Mouse (Mus musculus): ENCODE measurements around the gene Zbtb48. TPM values are rescaled to one million over a fixed set of nuclear protein-coding genes. Genes with fewer than 3 reads are reported as not detected.

Zbtb48 gene
- polyA plus RNA-seq, 1 experiment from 2014 or later, result 16.6 TPM

DNA sequence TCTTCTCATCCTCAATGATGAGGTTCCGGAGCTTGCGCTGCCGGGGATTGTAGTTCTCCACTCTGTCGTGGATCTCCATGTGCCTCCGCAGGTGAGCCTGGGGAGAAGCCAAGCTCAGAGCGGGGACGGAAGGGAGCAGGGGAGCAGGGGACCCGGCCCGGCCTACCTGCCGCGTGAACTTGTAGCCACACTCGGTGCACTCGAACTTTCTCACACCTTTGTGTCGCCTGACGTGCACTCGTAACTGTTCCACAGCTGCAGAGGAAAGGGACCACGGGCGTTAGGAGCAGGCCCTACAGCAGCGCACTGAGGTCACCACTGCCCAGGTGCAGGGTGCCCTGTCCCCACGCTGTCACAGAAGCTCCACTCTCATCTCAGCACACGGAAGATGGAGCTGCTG is 7.4 kb downstream of the Zbtb48 start:
- no peak overlapping the region for H3K27ac ChIP-seq (ENCODE audit: low read length)

GRCm38 (mm10) chr4:152019073-152019472 is 8.4 kb downstream of the Zbtb48 start:
- WGBS, result 83% methylated on average over 6 of the region's 6 CpGs
- no peak overlapping the region for H3K9ac ChIP-seq (ENCODE audit: low read depth, low read length)
- H3K4me3 ChIP-seq (ENCODE audit: low read length), result no peak overlapping the region
- no peaks in the 10 kb centered on the region for H3K27me3 ChIP-seq (replicated peaks; ENCODE audit: control insufficient read depth, insufficient read depth, low read length)
- H3K4me1 ChIP-seq (ENCODE audit: control insufficient read depth, insufficient read depth, low read length), result no peaks in the 10 kb centered on the region
- no peak for ATAC-seq
- no peak overlapping the region for H3K27ac ChIP-seq (ENCODE audit: low read length)
- H3K9me3 ChIP-seq (ENCODE audit: control insufficient read depth, low read length), result no peaks in the 10 kb centered on the region
- H3K4me2 ChIP-seq (ENCODE audit: low read depth, low read length), result no peak overlapping the region
- H3K36me3 ChIP-seq (ENCODE audit: control insufficient read depth, insufficient read depth, low read length), result peaks cover 31% of the 10 kb centered on the region

More for the DNA sequence above, 7.4 kb downstream of the Zbtb48 start:
- Histone ChIP-seq H3K36me3 (ENCODE audit: control insufficient read depth, insufficient read depth, low read length) (peaks cover 29% of the 10 kb centered on the region), H3K4me1 (ENCODE audit: control insufficient read depth, insufficient read depth, low read length) (no peaks in the 10 kb centered on the region), H3K9me3 (ENCODE audit: control insufficient read depth, low read length) (no peaks in the 10 kb centered on the region), H3K9ac (ENCODE audit: low read depth, low read length) (no peak overlapping the region), H3K4me2 (ENCODE audit: low read depth, low read length) (no peak overlapping the region), H3K27me3 (replicated peaks; ENCODE audit: control insufficient read depth, insufficient read depth, low read length) (no peaks in the 10 kb centered on the region), H3K4me3 (ENCODE audit: low read length) (no peak overlapping the region)
- no peak for ATAC-seq
- 89% methylated on average over 21 of the region's 21 CpGs for WGBS

DNA sequence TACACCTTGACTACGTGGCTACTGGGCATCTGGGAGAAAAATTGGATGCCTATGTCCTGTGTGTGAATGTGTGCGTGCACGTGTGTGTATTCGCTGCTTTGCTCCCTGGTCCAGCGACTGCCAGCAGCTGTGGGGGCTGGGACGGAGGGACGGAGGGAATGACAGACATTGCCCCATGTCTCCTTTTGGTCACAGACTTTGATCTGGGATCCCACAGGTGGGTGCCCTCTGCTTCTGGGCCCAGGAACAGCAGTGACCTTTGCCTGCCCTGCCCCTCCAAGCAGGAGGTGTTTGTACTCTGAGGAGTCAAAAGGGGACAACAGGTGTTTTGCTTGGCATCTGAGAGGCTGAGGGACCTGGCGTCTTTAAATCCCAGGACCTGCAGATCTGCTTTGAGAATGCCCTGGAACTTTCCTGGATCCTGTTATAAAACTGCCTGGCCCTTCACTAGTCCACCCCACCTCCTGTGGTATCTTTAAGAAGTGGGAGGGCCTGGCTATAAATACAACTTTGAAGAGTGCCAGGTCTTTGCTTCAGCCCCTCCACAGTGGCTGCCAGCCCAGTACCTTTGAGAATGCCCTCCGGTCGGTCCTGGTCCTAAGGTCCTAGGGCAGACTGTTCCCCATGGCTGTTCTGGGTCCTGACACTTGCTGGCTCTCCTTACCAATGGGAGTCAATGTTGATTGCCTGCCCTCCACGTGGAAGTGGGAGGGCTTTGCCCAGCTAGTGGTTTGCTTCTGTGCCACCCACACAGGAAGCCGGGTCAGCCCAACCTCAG is 14.2 kb downstream of the Zbtb48 start:
- Histone ChIP-seq H3K27me3 (replicated peaks; ENCODE audit: control insufficient read depth, insufficient read depth, low read length) (no peaks in the 10 kb centered on the region), H3K4me2 (ENCODE audit: low read depth, low read length) (no peak overlapping the region), H3K9ac (ENCODE audit: low read depth, low read length) (no peak overlapping the region), H3K9me3 (ENCODE audit: control insufficient read depth, low read length) (no peaks in the 10 kb centered on the region), H3K36me3 (ENCODE audit: control insufficient read depth, insufficient read depth, low read length) (peaks cover 9% of the 10 kb centered on the region; the same call in 1 of the 2 replicates), H3K4me3 (ENCODE audit: low read length) (no peak overlapping the region), H3K27ac (ENCODE audit: low read length) (no peak overlapping the region), H3K4me1 (ENCODE audit: control insufficient read depth, insufficient read depth, low read length) (peaks cover 27% of the 10 kb centered on the region)
- ATAC-seq, result no peak
- 84% methylated on average over 12 of the region's 12 CpGs for WGBS

DNA sequence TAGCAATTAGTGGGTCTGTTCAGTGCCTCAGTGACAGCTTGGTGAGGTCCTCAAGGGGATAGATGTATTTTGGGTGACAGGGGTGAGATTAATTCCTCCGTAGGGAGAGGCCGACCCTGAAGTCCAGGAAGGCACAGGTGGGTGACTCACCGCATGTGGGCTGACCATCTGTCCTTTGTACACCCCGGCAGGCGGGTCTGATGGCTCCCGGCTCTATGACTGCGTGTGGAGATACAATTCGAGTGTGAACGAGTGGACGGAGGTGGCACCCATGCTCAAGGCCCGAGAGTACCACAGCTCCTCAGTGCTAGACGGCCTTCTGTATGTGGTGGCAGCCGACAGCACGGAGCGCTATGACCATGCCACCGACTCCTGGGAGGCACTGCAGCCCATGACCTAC is 15.4 kb downstream of the Zbtb48 start:
- H3K9me3 ChIP-seq (ENCODE audit: control insufficient read depth, low read length), result no peaks in the 10 kb centered on the region
- peaks cover 7% of the 10 kb centered on the region; the same call in 1 of the 2 replicates for H3K36me3 ChIP-seq (ENCODE audit: control insufficient read depth, insufficient read depth, low read length)
- no peak overlapping the region for H3K27ac ChIP-seq (ENCODE audit: low read length)
- no peak overlapping the region for H3K4me3 ChIP-seq (ENCODE audit: low read length)
- H3K4me1 ChIP-seq (ENCODE audit: control insufficient read depth, insufficient read depth, low read length), result peaks cover 38% of the 10 kb centered on the region
- 93% methylated on average over 16 of the region's 16 CpGs for WGBS
- no peak overlapping the region for H3K4me2 ChIP-seq (ENCODE audit: low read depth, low read length)
- no peaks in the 10 kb centered on the region for H3K27me3 ChIP-seq (replicated peaks; ENCODE audit: control insufficient read depth, insufficient read depth, low read length)
- H3K9ac ChIP-seq (ENCODE audit: low read depth, low read length), result no peak overlapping the region
- no peak for ATAC-seq

DNA sequence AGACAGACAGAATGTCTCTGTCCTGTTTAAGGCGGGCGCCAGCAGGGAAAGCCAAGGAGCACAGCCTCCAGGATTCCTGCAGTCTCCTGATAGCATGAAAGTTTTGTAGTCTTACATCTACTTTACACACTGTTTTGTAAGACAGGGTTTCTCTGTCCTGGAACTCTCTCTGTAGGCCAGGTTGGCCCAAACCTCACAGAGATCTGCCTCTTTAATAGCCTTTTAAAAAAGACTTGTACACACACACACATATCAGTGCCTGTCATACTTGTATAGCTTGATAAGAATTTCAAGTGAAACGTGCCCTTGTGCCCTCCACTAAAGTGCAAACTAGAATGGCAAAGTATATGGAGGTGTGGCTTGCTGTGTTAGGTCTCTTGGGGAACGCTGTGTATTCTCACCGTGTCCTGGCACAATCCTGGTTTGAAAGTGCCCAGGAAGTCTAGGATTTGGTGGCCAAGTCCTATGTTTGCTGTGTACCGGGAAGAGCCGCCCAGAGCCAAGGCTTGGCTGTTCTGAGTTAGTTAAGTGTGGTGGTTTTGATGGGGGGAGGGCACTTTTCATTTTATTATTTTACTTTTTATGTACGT is 16.2 kb downstream of the Zbtb48 start:
- no peaks in the 10 kb centered on the region for H3K9me3 ChIP-seq (ENCODE audit: control insufficient read depth, low read length)
- peaks cover 7% of the 10 kb centered on the region; the same call in 1 of the 2 replicates for H3K36me3 ChIP-seq (ENCODE audit: control insufficient read depth, insufficient read depth, low read length)
- peak overlapping the region; percentile 99 for H3K4me2 ChIP-seq (ENCODE audit: low read depth, low read length)
- peaks cover 45% of the 10 kb centered on the region for H3K4me1 ChIP-seq (ENCODE audit: control insufficient read depth, insufficient read depth, low read length)
- H3K9ac ChIP-seq (ENCODE audit: low read depth, low read length), result peak overlapping the region; percentile 76
- peak overlapping the region; percentile 90 for H3K4me3 ChIP-seq (ENCODE audit: low read length)
- no peak for ATAC-seq
- WGBS, result 76% methylated on average over 8 of the region's 8 CpGs
- no peaks in the 10 kb centered on the region for H3K27me3 ChIP-seq (replicated peaks; ENCODE audit: control insufficient read depth, insufficient read depth, low read length)
- peak overlapping the region; percentile 37; the same call in 1 of the 2 replicates for H3K27ac ChIP-seq (ENCODE audit: low read length)

DNA sequence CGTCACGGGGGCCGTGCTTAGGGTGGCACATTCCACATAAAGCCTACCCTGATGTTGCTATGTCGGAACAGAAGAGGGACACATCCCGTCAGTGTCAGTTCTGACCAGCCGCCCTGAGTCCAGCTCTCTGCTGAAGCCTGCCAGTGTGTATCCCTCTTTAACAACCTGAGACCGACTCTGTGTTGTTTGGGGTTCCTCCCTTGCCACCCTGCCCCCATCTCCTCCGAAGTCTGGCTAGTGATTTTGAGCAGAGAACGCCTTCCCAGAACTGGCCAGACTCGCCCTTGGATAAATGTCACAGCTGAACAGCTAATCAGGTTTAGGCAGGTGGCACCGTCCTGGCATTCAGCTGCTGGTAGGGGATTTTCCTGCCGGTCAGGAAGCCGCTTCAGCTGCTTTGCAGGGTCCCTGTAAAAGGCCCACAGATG is 16.8 kb downstream of the Zbtb48 start:
- H3K4me3 ChIP-seq (ENCODE audit: low read length), result peak overlapping the region; percentile 90
- peak overlapping the region; percentile 88; the same call in 1 of the 2 replicates for H3K27ac ChIP-seq (ENCODE audit: low read length)
- no peaks in the 10 kb centered on the region for H3K27me3 ChIP-seq (replicated peaks; ENCODE audit: control insufficient read depth, insufficient read depth, low read length)
- 17% methylated on average over 13 of the region's 13 CpGs for WGBS
- peaks cover 7% of the 10 kb centered on the region; the same call in 1 of the 2 replicates for H3K36me3 ChIP-seq (ENCODE audit: control insufficient read depth, insufficient read depth, low read length)
- peaks cover 46% of the 10 kb centered on the region for H3K4me1 ChIP-seq (ENCODE audit: control insufficient read depth, insufficient read depth, low read length)
- no peaks in the 10 kb centered on the region for H3K9me3 ChIP-seq (ENCODE audit: control insufficient read depth, low read length)
- ATAC-seq, result no peak
- H3K4me2 ChIP-seq (ENCODE audit: low read depth, low read length), result peak overlapping the region; percentile 99
- H3K9ac ChIP-seq (ENCODE audit: low read depth, low read length), result peak overlapping the region; percentile 76

DNA sequence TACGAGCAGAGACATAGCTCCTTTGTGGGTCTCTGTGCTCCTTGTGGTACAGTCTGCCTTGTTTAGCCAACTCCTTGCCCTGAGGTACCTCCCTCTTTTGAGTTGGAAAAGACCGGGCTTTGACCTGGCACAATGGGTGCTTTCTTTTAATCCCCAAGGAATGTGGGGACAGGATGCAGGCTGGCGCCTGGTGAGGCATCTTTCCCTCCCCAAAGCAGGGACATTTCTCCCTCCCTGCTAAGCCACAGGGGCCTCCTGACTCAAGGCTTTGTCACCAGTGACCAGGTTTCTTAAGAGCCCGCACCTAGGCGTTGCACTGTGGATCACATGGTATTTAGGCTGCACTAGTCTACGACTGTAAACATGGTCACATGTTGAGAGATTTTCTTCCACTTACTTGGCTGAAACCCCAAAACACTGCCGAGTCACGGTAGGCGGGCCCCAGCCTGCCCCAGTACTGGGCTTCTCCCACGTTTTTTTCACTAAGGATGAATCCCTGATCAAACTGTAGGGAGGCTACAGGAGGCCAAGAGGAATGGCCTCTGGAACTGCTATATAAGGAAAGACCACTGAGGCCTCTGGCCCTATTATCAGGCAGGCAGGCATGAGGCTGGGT is 17.3 kb downstream of the Zbtb48 start:
- ATAC-seq, result peak; percentile 15
- Histone ChIP-seq H3K36me3 (ENCODE audit: control insufficient read depth, insufficient read depth, low read length) (peaks cover 4% of the 10 kb centered on the region; the same call in 1 of the 2 replicates), H3K9me3 (ENCODE audit: control insufficient read depth, low read length) (no peaks in the 10 kb centered on the region), H3K27me3 (replicated peaks; ENCODE audit: control insufficient read depth, insufficient read depth, low read length) (no peaks in the 10 kb centered on the region), H3K9ac (ENCODE audit: low read depth, low read length) (peak overlapping the region; percentile 76), H3K4me3 (ENCODE audit: low read length) (peak overlapping the region; percentile 90), H3K4me2 (ENCODE audit: low read depth, low read length) (peak overlapping the region; percentile 99), H3K4me1 (ENCODE audit: control insufficient read depth, insufficient read depth, low read length) (peaks cover 46% of the 10 kb centered on the region), H3K27ac (ENCODE audit: low read length) (peak overlapping the region; percentile 88; the same call in 1 of the 2 replicates)
- WGBS, result 2% methylated on average over 10 of the region's 10 CpGs

DNA sequence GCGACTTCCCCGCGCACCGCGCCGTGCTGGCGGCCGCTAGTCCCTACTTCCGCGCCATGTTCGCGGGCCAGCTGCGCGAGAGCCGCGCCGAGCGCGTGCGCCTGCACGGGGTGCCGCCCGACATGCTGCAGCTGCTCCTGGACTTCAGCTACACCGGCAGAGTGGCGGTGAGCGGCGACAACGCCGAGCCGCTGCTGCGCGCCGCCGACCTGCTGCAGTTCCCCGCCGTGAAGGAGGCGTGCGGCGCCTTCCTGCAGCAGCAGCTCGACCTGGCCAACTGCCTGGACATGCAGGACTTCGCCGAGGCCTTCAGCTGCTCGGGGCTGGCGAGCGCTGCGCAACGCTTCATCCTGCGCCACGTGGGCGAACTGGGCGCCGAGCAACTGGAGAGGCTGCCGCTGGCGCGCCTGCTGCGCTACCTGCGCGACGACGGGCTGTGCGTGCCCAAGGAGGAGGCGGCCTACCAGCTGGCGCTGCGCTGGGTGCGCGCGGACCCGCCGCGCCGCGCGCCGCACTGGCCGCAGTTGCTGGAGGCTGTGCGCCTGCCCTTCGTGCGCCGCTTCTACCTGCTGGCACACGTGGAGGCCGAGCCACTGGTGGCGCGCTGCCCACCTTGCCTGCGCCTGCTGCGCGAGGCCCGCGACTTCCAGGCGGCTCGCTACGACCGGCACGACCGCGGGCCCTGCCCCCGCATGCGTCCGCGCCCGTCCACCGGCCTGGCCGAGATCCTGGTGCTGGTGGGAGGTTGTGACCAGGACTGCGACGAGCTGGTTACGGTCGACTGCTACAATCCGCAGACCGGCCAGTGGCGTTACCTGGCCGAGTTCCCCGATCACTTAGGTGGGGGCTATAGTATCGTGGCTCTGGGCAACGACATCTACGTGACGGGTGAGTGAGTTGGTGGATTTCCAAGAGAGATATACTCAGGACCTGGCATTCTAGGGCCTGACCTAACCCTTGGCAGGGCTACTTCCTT is 18.1 kb downstream of the Zbtb48 start:
- WGBS, result under 1% methylated on average over 108 of the region's 115 CpGs
- peak; percentile 78 for ATAC-seq
- peaks cover 46% of the 10 kb centered on the region for H3K4me1 ChIP-seq (ENCODE audit: control insufficient read depth, insufficient read depth, low read length)

More for the DNA sequence above, 18.1 kb downstream of the Zbtb48 start:
- H3K27me3 ChIP-seq (replicated peaks; ENCODE audit: control insufficient read depth, insufficient read depth, low read length), result no peaks in the 10 kb centered on the region
- no peaks in the 10 kb centered on the region for H3K36me3 ChIP-seq (ENCODE audit: control insufficient read depth, insufficient read depth, low read length)
- peak overlapping the region; percentile 90 for H3K4me3 ChIP-seq (ENCODE audit: low read length)
- H3K9ac ChIP-seq (ENCODE audit: low read depth, low read length), result peak overlapping the region; percentile 76
- peak overlapping the region; percentile 99 for H3K4me2 ChIP-seq (ENCODE audit: low read depth, low read length)
- H3K9me3 ChIP-seq (ENCODE audit: control insufficient read depth, low read length), result no peaks in the 10 kb centered on the region
- peak overlapping the region; percentile 88 for H3K27ac ChIP-seq (ENCODE audit: low read length)
